Comparison of ENCODE assay signal across 9 mouse cellular contexts in the genomic region with DNA sequence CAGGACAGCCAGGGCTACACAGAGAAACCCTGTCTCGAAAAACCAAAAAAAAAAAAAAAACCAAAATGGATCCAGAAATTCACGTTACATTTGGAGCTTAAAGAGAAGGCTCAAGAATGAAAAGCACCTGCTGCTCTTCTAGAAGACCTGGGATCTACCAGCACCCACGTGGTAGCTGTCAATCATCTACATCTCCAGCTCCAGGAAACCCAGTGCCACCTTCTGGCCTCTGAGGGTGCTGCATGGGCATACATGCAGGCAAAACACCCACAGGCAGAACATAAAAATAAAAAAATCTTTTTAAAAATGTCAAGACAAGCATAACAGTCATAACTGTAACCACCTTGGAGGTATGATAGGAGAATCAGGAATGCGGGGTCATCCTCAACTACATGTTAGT. TPM values are rescaled to one million over a fixed set of nuclear protein-coding genes. Genes with fewer than 3 reads are reported as not detected.
DNase-seq lines count a peak whose midpoint lies in the region; ATAC-seq and TF ChIP-seq lines count a peak whose summit lies in the region.
"Had no signal": no experiment of that assay in that cellular context is flagged by ENCODE, and none has a peak within 500 bp of the region (broad histone marks: within the 10 kb centered on the region; RNA-seq: fewer than 3 reads in every experiment).

No protein-coding gene starts in this region.

- H3K27ac ChIP-seq in intestine, postnatal 0 days (ENCODE audit: low read depth, low read length), result no peak overlapping the region
- H3K27ac ChIP-seq in intestine, embryonic 15.5 days, result no peak overlapping the region
- H3K27ac ChIP-seq in intestine, embryonic 16.5 days (ENCODE audit: low read length), result no peak overlapping the region
- H3K27ac ChIP-seq: embryonic facial prominence, embryonic 13.5 days had no signal

- H3K79me2 ChIP-seq in C2C12 (ENCODE audit: control insufficient read depth, insufficient read depth), result peaks cover 5% of the 10 kb centered on the region

- no peaks in the 10 kb centered on the region for H3K79me3 ChIP-seq in C2C12 (ENCODE audit: low read depth)

- H3K36me3 ChIP-seq in intestine, postnatal 0 days (ENCODE audit: control insufficient read depth, insufficient read depth), result no peaks in the 10 kb centered on the region
- no peaks in the 10 kb centered on the region for H3K36me3 ChIP-seq in intestine, embryonic 15.5 days
- H3K36me3 ChIP-seq in C2C12 (ENCODE audit: control insufficient read depth, insufficient read depth), result no peaks in the 10 kb centered on the region
- no peaks in the 10 kb centered on the region for H3K36me3 ChIP-seq in intestine, embryonic 16.5 days (ENCODE audit: control insufficient read depth, insufficient read depth, low read length)
- H3K36me3 ChIP-seq: embryonic facial prominence, embryonic 13.5 days had no signal

- 44% methylated on average over 4 of the region's 4 CpGs for WGBS in intestine, postnatal 0 days
- 55% methylated on average over 4 of the region's 4 CpGs for WGBS in intestine, embryonic 15.5 days
- 56% methylated on average over 4 of the region's 4 CpGs for WGBS in intestine, embryonic 16.5 days

- ATAC-seq in intestine, postnatal 0 days, result peak; percentile 12; the same call in 1 of the 2 replicates
- ATAC-seq in intestine, embryonic 15.5 days, result no peak
- ATAC-seq in intestine, embryonic 16.5 days, result no peak

- TF ChIP-seq CTCF in intestine, postnatal 0 days (IDR thresholded peaks at IDR 0.05; ENCODE audit: low read depth), result peak; percentile 84
- peak; percentile 11 for TF ChIP-seq CTCF in C2C12 (IDR thresholded peaks at IDR 0.05; ENCODE audit: control insufficient read depth, insufficient read depth, insufficient read length)

- H3ac ChIP-seq in C2C12 (ENCODE audit: control insufficient read depth, insufficient read length, low read depth), result no peak overlapping the region

- no peak overlapping the region for H3K4me3 ChIP-seq in intestine, postnatal 0 days (ENCODE audit: low read depth, low read length)
- no peak overlapping the region for H3K4me3 ChIP-seq in intestine, embryonic 15.5 days (replicated peaks)
- no peak overlapping the region for H3K4me3 ChIP-seq in C2C12 (ENCODE audit: insufficient read depth, poor library complexity, severe bottlenecking)
- H3K4me3 ChIP-seq in intestine, embryonic 16.5 days (ENCODE audit: low read length), result no peak overlapping the region
- H3K4me3 ChIP-seq: embryonic facial prominence, embryonic 13.5 days had no signal

- no peaks in the 10 kb centered on the region for H3K27me3 ChIP-seq in intestine, postnatal 0 days (replicated peaks; ENCODE audit: control insufficient read depth, insufficient read depth, low read length)
- no peaks in the 10 kb centered on the region for H3K27me3 ChIP-seq in intestine, embryonic 15.5 days (replicated peaks)
- no peaks in the 10 kb centered on the region for H3K27me3 ChIP-seq in C2C12 (ENCODE audit: control insufficient read depth, insufficient read depth, insufficient read length)
- no peaks in the 10 kb centered on the region for H3K27me3 ChIP-seq in intestine, embryonic 16.5 days (replicated peaks; ENCODE audit: control insufficient read depth, insufficient read depth, low read length)
- H3K27me3 ChIP-seq: embryonic facial prominence, embryonic 13.5 days had no signal

- H3K9me3 ChIP-seq in intestine, postnatal 0 days (ENCODE audit: control insufficient read depth), result no peaks in the 10 kb centered on the region
- H3K9me3 ChIP-seq in intestine, embryonic 15.5 days, result no peaks in the 10 kb centered on the region
- no peaks in the 10 kb centered on the region for H3K9me3 ChIP-seq in intestine, embryonic 16.5 days (ENCODE audit: control insufficient read depth, low read length)
- H3K9me3 ChIP-seq: embryonic facial prominence, embryonic 13.5 days had no signal

- no peak overlapping the region for H3K9ac ChIP-seq in intestine, postnatal 0 days (ENCODE audit: low read depth, low read length)
- no peak overlapping the region for H3K9ac ChIP-seq in intestine, embryonic 15.5 days
- no peak overlapping the region for H3K9ac ChIP-seq in intestine, embryonic 16.5 days (ENCODE audit: low read depth, low read length)
- H3K9ac ChIP-seq: embryonic facial prominence, embryonic 13.5 days had no signal

- peaks cover 19% of the 10 kb centered on the region for H3K4me1 ChIP-seq in intestine, postnatal 0 days (replicated peaks; ENCODE audit: control insufficient read depth, insufficient read depth, low read length)
- peaks cover 25% of the 10 kb centered on the region for H3K4me1 ChIP-seq in intestine, embryonic 15.5 days (replicated peaks)
- peaks cover 25% of the 10 kb centered on the region for H3K4me1 ChIP-seq in intestine, embryonic 16.5 days (ENCODE audit: control insufficient read depth, insufficient read depth, low read length)

- H3K4me2 ChIP-seq in intestine, postnatal 0 days (replicated peaks; ENCODE audit: low read depth), result no peak overlapping the region
- no peak overlapping the region for H3K4me2 ChIP-seq in intestine, embryonic 15.5 days (replicated peaks)
- no peak overlapping the region for H3K4me2 ChIP-seq in intestine, embryonic 16.5 days (ENCODE audit: low read depth, low read length)
- H3K4me2 ChIP-seq: embryonic facial prominence, embryonic 13.5 days had no signal

- peak; percentile 49 for DNase-seq in MN1 (ENCODE audit: low spot score)
- peak; percentile 85 for DNase-seq in induced T-regulatory cell, adult 2 months (ENCODE audit: low read depth)
- DNase-seq in lung, postnatal 4 days, result peak; percentile 71 to 76
- peak; percentile 71 to 75 for DNase-seq in thymus, postnatal 10 days (ENCODE audit: low spot score in 2 of 2)

TF ChIP-seq in C2C12, 6 proteins besides CTCF, POLR2A, EP300 and RAD21:
- TF ChIP-seq MYOG (IDR thresholded peaks at IDR 0.05; ENCODE audit: control insufficient read depth, extremely low read depth, insufficient read length) (no peak), CEBPB (IDR thresholded peaks at IDR 0.05; ENCODE audit: low read depth) (no peak), MYOD1 (IDR thresholded peaks at IDR 0.05; ENCODE audit: control insufficient read depth, insufficient read length, low read depth) (no peak), MAX (IDR thresholded peaks at IDR 0.05) (no peak), FOSL1 (IDR thresholded peaks at IDR 0.05; ENCODE audit: insufficient read depth, low read length, poor library complexity, severe bottlenecking) (no peak), USF1 (IDR thresholded peaks at IDR 0.05; ENCODE audit: low read depth) (peak; percentile 13)
TF ChIP-seq in C2C12: peak in this region for 1.

RNA-seq across cellular contexts. Expression of gene Ttpal, which starts 4.5 kb away (rescaled TPM):
- 10.4 and 10.9 TPM in 2 replicates for polyA plus RNA-seq in intestine, postnatal 0 days (2015; fragmentation: Nextera tagmentation; extraction: Ambion mirVana)
- 25.7 and 26.5 TPM in 2 replicates for polyA plus RNA-seq in intestine, embryonic 15.5 days (2015; fragmentation: Nextera tagmentation; extraction: Ambion mirVana)
- polyA plus RNA-seq in C2C12 (2012; fragmentation: generic; extraction: Trizol), result 15.1 TPM
- 22.2 and 22.9 TPM in 2 replicates for polyA plus RNA-seq in intestine, embryonic 16.5 days (2015; fragmentation: Nextera tagmentation; extraction: Ambion mirVana)

RNA-seq across cellular contexts. Expression of gene Serinc3, which starts 47.3 kb away (rescaled TPM):
- polyA plus RNA-seq in intestine, postnatal 0 days (2015; fragmentation: Nextera tagmentation; extraction: Ambion mirVana), result 61.3 and 68.5 TPM in 2 replicates
- polyA plus RNA-seq in intestine, embryonic 15.5 days (2015; fragmentation: Nextera tagmentation; extraction: Ambion mirVana), result 45.3 and 47.1 TPM in 2 replicates
- polyA plus RNA-seq in C2C12 (2012; fragmentation: generic; extraction: Trizol), result 29.4 TPM
- polyA plus RNA-seq in intestine, embryonic 16.5 days (2015; fragmentation: Nextera tagmentation; extraction: Ambion mirVana), result 55.4 and 57.1 TPM in 2 replicates
